Mouse (Mus musculus): ENCODE results near the gene Mef2a.

Mef2a gene

GRCm38 (mm10) chr7:67372729-67373583 lies at the start of gene Mef2a:
Gene Mef2a, minus strand, starts transcription at chr7:67372858.
- DNase-seq (ENCODE audit: low read depth): peak; percentile 66

GRCm38 (mm10) chr7:67421476-67422186 lies 49.0 kb upstream of the Mef2a start:
- no peak for DNase-seq (ENCODE audit: low read depth)

- no peak for DNase-seq (ENCODE audit: low read depth)
Observed at GRCm38 (mm10) chr7:67421088-67421475, 48.4 kb upstream of the Mef2a start.

GRCm38 (mm10) chr7:67419591-67420314 lies 47.1 kb upstream of the Mef2a start:
- DNase-seq (ENCODE audit: low read depth): no peak

GRCm38 (mm10) chr7:67418122-67418521 lies 45.5 kb upstream of the Mef2a start:
- DNase-seq (ENCODE audit: low read depth): no peak

- no peak for DNase-seq (ENCODE audit: low read depth)
Observed at GRCm38 (mm10) chr7:67414766-67415165, 42.1 kb upstream of the Mef2a start.

GRCm38 (mm10) chr7:67412686-67413085 lies 40.0 kb upstream of the Mef2a start:
- no peak for DNase-seq (ENCODE audit: low read depth)

- no peak for DNase-seq (ENCODE audit: low read depth)
Observed at GRCm38 (mm10) chr7:67407019-67407418, 34.4 kb upstream of the Mef2a start.

GRCm38 (mm10) chr7:67404176-67404575 lies 31.5 kb upstream of the Mef2a start:
- DNase-seq (ENCODE audit: low read depth): no peak

GRCm38 (mm10) chr7:67402353-67402752 lies 29.7 kb upstream of the Mef2a start:
- DNase-seq (ENCODE audit: low read depth): no peak

GRCm38 (mm10) chr7:67401379-67401778 lies 28.7 kb upstream of the Mef2a start:
- no peak for DNase-seq (ENCODE audit: low read depth)

GRCm38 (mm10) chr7:67390760-67391159 lies 18.1 kb upstream of the Mef2a start:
- peak; percentile 70 for DNase-seq (ENCODE audit: low read depth)

- DNase-seq (ENCODE audit: low read depth): no peak
Observed at GRCm38 (mm10) chr7:67390095-67390494, 17.4 kb upstream of the Mef2a start.

- no peak for DNase-seq (ENCODE audit: low read depth)
Observed at GRCm38 (mm10) chr7:67384942-67385872, 12.5 kb upstream of the Mef2a start.

- no peak for DNase-seq (ENCODE audit: low read depth)
Observed at GRCm38 (mm10) chr7:67380174-67381129, 7.8 kb upstream of the Mef2a start.

GRCm38 (mm10) chr7:67376796-67377195 lies 4.1 kb upstream of the Mef2a start:
- no peak for DNase-seq (ENCODE audit: low read depth)

GRCm38 (mm10) chr7:67373975-67374374 lies 1.3 kb upstream of the Mef2a start:
- DNase-seq (ENCODE audit: low read depth): no peak

GRCm38 (mm10) chr7:67373584-67373960 lies 914 bp upstream of the Mef2a start:
- DNase-seq (ENCODE audit: low read depth): no peak

GRCm38 (mm10) chr7:67371891-67372672 lies 576 bp downstream of the Mef2a start:
- DNase-seq (ENCODE audit: low read depth): no peak
